Mouse (Mus musculus) myocyte (in vitro differentiated cells): Measurements from ENCODE around the gene Telo2. TPM values are rescaled to one million over a fixed set of nuclear protein-coding genes. Genes with fewer than 3 reads are reported as not detected.

Experiments used
- H3K27me3 ChIP-seq: one replicate; pipeline ENCODE4 v1.6.1; 2011; ENCODE audit not compliant: control insufficient read depth, insufficient read depth, insufficient read length
- H3K36me3 ChIP-seq: one replicate; pipeline ENCODE4 v1.6.1; 2011; ENCODE audit not compliant: control insufficient read depth, insufficient read depth
- H3K4me2 ChIP-seq: one replicate; pipeline ENCODE4 v1.6.1; 2011; ENCODE audit warnings: low read depth, control low read depth
- H3K4me3 ChIP-seq: one replicate; pipeline ENCODE4 v1.5.1; 2011; ENCODE audit warnings: mild to moderate bottlenecking, control low read depth, moderate library complexity
- H3K79me2 ChIP-seq: one replicate; pipeline ENCODE4 v1.6.1; 2011; ENCODE audit not compliant: control insufficient read depth, insufficient read depth
- H3ac ChIP-seq: one replicate; pipeline ENCODE4 v1.6.1; 2011; ENCODE audit not compliant: control insufficient read depth, insufficient read length
- CEBPB ChIP-seq: IDR thresholded peaks from 2 replicates; pipeline ENCODE4 v1.6.1; 2011; ENCODE audit warnings: mild to moderate bottlenecking, moderate library complexity; ENCODE audit not compliant: poor library complexity, insufficient read depth, severe bottlenecking
- E2F4 ChIP-seq: IDR thresholded peaks from one replicate; pipeline ENCODE4 v1.6.1; 2011; ENCODE audit warnings: mild to moderate bottlenecking, control low read depth, moderate library complexity; ENCODE audit not compliant: insufficient read depth
- MAX ChIP-seq: IDR thresholded peaks from one replicate; pipeline ENCODE4 v1.6.1; 2011; ENCODE audit warnings: low read depth, mild to moderate bottlenecking, control low read depth
- MYOD1 ChIP-seq, 3 experiments: IDR thresholded peaks; one replicate each; pipeline ENCODE4 v1.6.1; 2011; ENCODE audit warnings: control low read depth in 2 of 3, low read depth in 2 of 3, mild to moderate bottlenecking in 2 of 3, moderate library complexity in 1 of 3; ENCODE audit not compliant: insufficient read length in 2 of 3, control insufficient read depth in 1 of 3
- MYOG ChIP-seq, 3 experiments: IDR thresholded peaks; one replicate each; pipeline ENCODE4 v1.6.1; 2011; ENCODE audit warnings: control low read depth in 2 of 3, low read depth in 2 of 3, mild to moderate bottlenecking in 2 of 3; ENCODE audit not compliant: insufficient read length in 2 of 3, control insufficient read depth in 1 of 3, insufficient read depth in 1 of 3
- POLR2A ChIP-seq: IDR thresholded peaks from one replicate; pipeline ENCODE4 v1.6.1; 2011; ENCODE audit warnings: low read depth, mild to moderate bottlenecking, control low read depth, moderate library complexity; ENCODE audit not compliant: insufficient read length
- POLR2AphosphoS2 ChIP-seq: IDR thresholded peaks from one replicate; pipeline ENCODE4 v1.6.1; 2011; ENCODE audit warnings: low read depth, control low read depth; ENCODE audit not compliant: insufficient read length
- REST ChIP-seq: IDR thresholded peaks from one replicate; pipeline ENCODE4 v1.6.1; 2011; ENCODE audit warnings: mild to moderate bottlenecking, control low read depth, moderate library complexity; ENCODE audit not compliant: insufficient read depth, insufficient read length
- SRF ChIP-seq: IDR thresholded peaks from one replicate; pipeline ENCODE4 v1.6.1; 2011; ENCODE audit warnings: low read depth; ENCODE audit not compliant: control insufficient read depth, insufficient read length
- TCF12 ChIP-seq: IDR thresholded peaks from one replicate; pipeline ENCODE4 v1.6.1; 2011; ENCODE audit warnings: mild to moderate bottlenecking, control low read depth; ENCODE audit not compliant: poor library complexity, insufficient read depth, severe bottlenecking
- TCF3 ChIP-seq: IDR thresholded peaks from one replicate; pipeline ENCODE4 v1.6.1; 2011; ENCODE audit warnings: low read depth, control low read depth; ENCODE audit not compliant: insufficient read length
- USF1 ChIP-seq: IDR thresholded peaks from one replicate; pipeline ENCODE4 v1.6.1; 2011; ENCODE audit warnings: low read depth, mild to moderate bottlenecking, control low read depth, moderate library complexity
- polyA plus RNA-seq: library from polyadenylated mRNA; unstranded; fragments of >200 nt; fragmentation: generic; extraction: Trizol; gene quantifications from one replicate; pipeline ENCODE4 v1.2.1, GENCODE M21; 2012; ENCODE audit warnings: missing spikeins

The Telo2 gene
- polyA plus RNA-seq, 1 experiment, result 14.4 TPM

DNA sequence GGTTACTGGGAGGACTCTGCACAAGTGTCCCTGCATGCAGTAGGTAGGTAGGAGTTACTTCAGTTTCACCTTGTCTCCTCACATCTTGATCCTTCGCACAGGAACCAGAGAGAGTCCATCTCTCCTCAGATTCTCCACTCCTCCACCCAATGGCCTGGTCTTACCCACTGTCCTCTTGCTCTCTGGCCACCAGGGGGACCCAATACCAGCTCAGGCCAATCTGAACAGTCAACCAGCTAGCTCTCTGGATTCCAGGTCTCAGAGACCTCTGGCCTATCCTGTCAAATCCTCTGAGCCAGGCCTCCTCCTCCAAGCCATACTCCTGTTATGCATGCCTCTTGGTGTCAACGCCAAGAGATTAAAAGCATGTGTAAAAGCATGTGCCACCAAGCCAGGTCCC, 6.2 kb downstream of the Telo2 start:
- Histone ChIP-seq H3K4me3 (no peak overlapping the region), H3K27me3 (no peaks in the 10 kb centered on the region), H3K36me3 (no peaks in the 10 kb centered on the region), H3K4me2 (no peak overlapping the region), H3K79me2 (peaks cover 2% of the 10 kb centered on the region), H3ac (no peak overlapping the region)
- TF ChIP-seq TCF12, result no peak
- TF ChIP-seq MAX, result no peak
- TF ChIP-seq TCF3, result no peak
- TF ChIP-seq REST, result no peak
- no peak for TF ChIP-seq POLR2AphosphoS2
- TF ChIP-seq CEBPB, result no peak
- TF ChIP-seq SRF, result no peak
- TF ChIP-seq MYOD1 (IDR thresholded peaks at IDR 0.05; ENCODE audit: control insufficient read depth in 1 of 3, insufficient read length in 2 of 3, low read depth in 2 of 3), result no peak
- no peak for TF ChIP-seq USF1
- TF ChIP-seq POLR2A, result no peak
- no peak for TF ChIP-seq E2F4
- no peak for TF ChIP-seq MYOG (IDR thresholded peaks at IDR 0.05; ENCODE audit: control insufficient read depth in 1 of 3, insufficient read depth in 1 of 3, insufficient read length in 2 of 3, low read depth in 2 of 3)

DNA sequence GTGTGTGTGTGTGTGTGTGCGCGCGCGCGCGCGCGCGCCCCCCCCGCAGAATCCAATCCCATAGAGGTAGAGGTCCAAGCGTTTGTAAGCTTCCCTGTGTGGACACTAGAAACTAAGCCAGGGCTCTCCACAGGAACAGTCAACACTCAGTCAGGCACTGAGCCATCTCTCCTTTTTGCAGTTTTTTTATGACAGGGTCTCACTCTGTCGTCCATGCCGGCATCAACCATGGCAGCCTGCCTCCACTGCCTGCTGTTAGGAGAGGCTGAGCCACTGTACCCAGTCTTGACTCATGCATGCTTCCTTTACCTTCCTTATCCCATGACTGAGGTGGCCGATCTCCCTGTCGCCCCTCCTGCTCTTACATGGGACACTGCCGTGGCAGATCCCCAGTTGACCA, 8.0 kb downstream of the Telo2 start:
- TF ChIP-seq POLR2AphosphoS2, result no peak
- TF ChIP-seq USF1, result no peak
- TF ChIP-seq REST, result no peak
- no peak for TF ChIP-seq E2F4
- no peak for TF ChIP-seq MYOD1 (IDR thresholded peaks at IDR 0.05; ENCODE audit: control insufficient read depth in 1 of 3, insufficient read length in 2 of 3, low read depth in 2 of 3)
- TF ChIP-seq CEBPB, result no peak
- no peak for TF ChIP-seq MAX
- H3K36me3 ChIP-seq, result no peaks in the 10 kb centered on the region

GRCm38 (mm10) chr17:25101338-25101737, 14.4 kb downstream of the Telo2 start:
- Histone ChIP-seq H3K79me2 (no peaks in the 10 kb centered on the region), H3K4me3 (no peak overlapping the region), H3K36me3 (no peaks in the 10 kb centered on the region), H3K4me2 (no peak overlapping the region), H3ac (no peak overlapping the region), H3K27me3 (no peaks in the 10 kb centered on the region)
- TF ChIP-seq E2F4, result no peak
- TF ChIP-seq CEBPB, result no peak
- TF ChIP-seq TCF12, result no peak
- TF ChIP-seq POLR2AphosphoS2, result no peak
- no peak for TF ChIP-seq MYOG (IDR thresholded peaks at IDR 0.05; ENCODE audit: control insufficient read depth in 1 of 3, insufficient read depth in 1 of 3, insufficient read length in 2 of 3, low read depth in 2 of 3)
- no peak for TF ChIP-seq MAX
- no peak for TF ChIP-seq POLR2A
- TF ChIP-seq SRF, result no peak
- no peak for TF ChIP-seq TCF3
- TF ChIP-seq REST, result no peak
- no peak for TF ChIP-seq MYOD1 (IDR thresholded peaks at IDR 0.05; ENCODE audit: control insufficient read depth in 1 of 3, insufficient read length in 2 of 3, low read depth in 2 of 3)
- TF ChIP-seq USF1, result no peak

More for the DNA sequence above, 8.0 kb downstream of the Telo2 start:
- no peak overlapping the region for H3ac ChIP-seq
- H3K4me3 ChIP-seq, result no peak overlapping the region
- H3K27me3 ChIP-seq, result no peaks in the 10 kb centered on the region
- H3K4me2 ChIP-seq, result no peak overlapping the region
- no peaks in the 10 kb centered on the region for H3K79me2 ChIP-seq

- TF ChIP-seq TCF12, result no peak
- no peak for TF ChIP-seq TCF3
These were observed 15.7 kb downstream of the Telo2 start for GRCm38 (mm10) chr17:25100052-25100451.

DNA sequence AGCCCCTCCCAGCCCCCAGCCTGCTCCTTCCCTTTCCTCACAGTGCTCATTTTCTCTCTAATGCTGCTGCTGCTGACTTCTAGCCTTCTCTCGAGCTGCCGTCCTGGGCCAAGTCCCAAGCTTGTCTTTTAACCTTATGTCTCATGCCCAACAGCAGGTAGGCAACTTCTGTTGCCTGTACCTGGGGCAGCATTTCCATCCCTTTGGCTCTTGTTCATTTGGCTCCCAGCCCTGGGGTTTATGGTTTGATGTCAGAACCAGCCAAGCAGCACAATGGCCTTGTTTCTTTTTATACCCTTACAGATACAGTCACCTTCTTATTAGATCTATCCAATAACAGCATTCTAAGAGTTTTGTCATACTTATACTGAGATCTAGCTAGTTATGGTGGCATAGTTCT, 19.5 kb downstream of the Telo2 start:
- Histone ChIP-seq H3K4me3 (no peak overlapping the region), H3K36me3 (no peaks in the 10 kb centered on the region), H3ac (no peak overlapping the region), H3K4me2 (no peak overlapping the region), H3K27me3 (no peaks in the 10 kb centered on the region), H3K79me2 (no peaks in the 10 kb centered on the region)
- no peak for TF ChIP-seq SRF

More at GRCm38 (mm10) chr17:25100052-25100451, 15.7 kb downstream of the Telo2 start:
- Histone ChIP-seq H3K36me3 (no peaks in the 10 kb centered on the region), H3K27me3 (no peaks in the 10 kb centered on the region), H3K4me3 (no peak overlapping the region), H3K79me2 (no peaks in the 10 kb centered on the region), H3ac (no peak overlapping the region), H3K4me2 (no peak overlapping the region)
